Mouse (Mus musculus) small intestine, adult 2 months (tissue): ENCODE measurements around the gene Pdcd7.

Source experiments
- CTCF ChIP-seq: fragments of 200-500 bp; IDR thresholded peaks from 2 replicates; pipeline ENCODE4 v1.5.1; 2012; ENCODE audit warnings: low read depth, mild to moderate bottlenecking, control low read depth, inconsistent platforms, low read length, moderate library complexity, mixed read lengths; ENCODE audit not compliant: insufficient replicate concordance, insufficient read length; ENCODE audit errors: extremely low read depth
- POLR2A ChIP-seq: fragments of 200-500 bp; IDR thresholded peaks from 2 replicates; pipeline ENCODE4 v1.6.1; 2012; ENCODE audit warnings: low read depth, mild to moderate bottlenecking, control low read depth, inconsistent platforms, low read length, moderate library complexity

DNA sequence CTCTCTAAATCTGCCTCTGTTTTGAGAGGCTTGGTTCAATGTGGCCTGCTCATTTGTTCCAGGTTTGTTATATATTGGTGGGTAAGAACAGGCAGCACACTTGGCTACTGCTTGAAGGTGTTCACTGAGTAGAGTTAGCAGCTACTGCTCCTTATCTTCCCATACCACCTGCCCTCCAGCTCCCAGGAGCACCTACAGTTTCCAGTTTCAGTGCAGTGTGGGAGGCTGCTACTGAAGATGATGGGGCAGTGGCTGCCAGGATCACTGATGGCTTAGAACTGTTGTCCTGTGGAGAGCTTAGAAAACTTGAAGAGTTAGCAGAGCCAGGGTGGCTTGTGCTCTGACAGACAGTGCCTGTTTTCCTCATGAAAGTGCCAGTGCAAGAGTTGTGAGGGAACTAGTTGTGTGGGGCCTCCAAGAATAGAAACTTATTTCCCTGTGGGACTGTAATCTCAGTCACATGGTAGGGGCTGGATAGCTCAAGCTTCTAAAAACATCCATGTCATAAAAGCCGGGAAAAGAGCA is 13.1 kb downstream of the Pdcd7 start:
- TF ChIP-seq POLR2A (no peak), CTCF (no peak)
